Comparison of ENCODE assay signal across 30 mouse cellular contexts in genomic region chr9:24331661-24332060, GRCm38 (mm10).
DNase-seq lines count a peak whose midpoint lies in the region; ATAC-seq and TF ChIP-seq lines count a peak whose summit lies in the region.
"Had no signal": no experiment of that assay in that cellular context is flagged by ENCODE, and none has a peak within 500 bp of the region (broad histone marks: within the 10 kb centered on the region; RNA-seq: fewer than 3 reads in every experiment).

No protein-coding gene starts in this region.

- H3K4me3 ChIP-seq in thymus, adult 2 months (ENCODE audit: control insufficient read depth, insufficient read depth, low read length), result no peak overlapping the region
- H3K4me3 ChIP-seq: embryonic facial prominence, embryonic 10.5 days; embryonic facial prominence, embryonic 13.5 days; erythroblast, embryonic 14.5 days; forebrain, embryonic 13.5 days; gastrocnemius, adult 2 months; heart, embryonic 13.5 days; hindbrain, embryonic 12.5 days; hindbrain, embryonic 15.5 days; intestine, embryonic 15.5 days had no signal

- no peak for TF ChIP-seq CTCF in thymus, adult 2 months (IDR thresholded peaks at IDR 0.05; ENCODE audit: borderline replicate concordance, control insufficient read depth, extremely low read depth, insufficient read depth, low read length, poor library complexity)

- no peaks in the 10 kb centered on the region for H3K36me3 ChIP-seq in thymus, adult 2 months (ENCODE audit: control insufficient read depth, insufficient read depth, low read length)
- H3K36me3 ChIP-seq: embryonic facial prominence, embryonic 10.5 days; embryonic facial prominence, embryonic 13.5 days; heart, embryonic 13.5 days; hindbrain, embryonic 12.5 days; hindbrain, embryonic 15.5 days; intestine, embryonic 15.5 days had no signal

- H3K4me1 ChIP-seq in thymus, adult 2 months (replicated peaks; ENCODE audit: control insufficient read depth, insufficient read depth, low read length), result no peaks in the 10 kb centered on the region
- H3K4me1 ChIP-seq: embryonic facial prominence, embryonic 10.5 days; embryonic facial prominence, embryonic 13.5 days; forebrain, embryonic 13.5 days; heart, embryonic 13.5 days; hindbrain, embryonic 12.5 days; hindbrain, embryonic 15.5 days; intestine, embryonic 15.5 days had no signal

- no peak overlapping the region for H3K27ac ChIP-seq in thymus, adult 2 months (ENCODE audit: control insufficient read depth, insufficient read depth, low read length)
- H3K27ac ChIP-seq: embryonic facial prominence, embryonic 10.5 days; embryonic facial prominence, embryonic 13.5 days; forebrain, embryonic 13.5 days; gastrocnemius, adult 2 months; heart, embryonic 13.5 days; hindbrain, embryonic 12.5 days; hindbrain, embryonic 15.5 days; intestine, embryonic 15.5 days had no signal

- ATAC-seq in activated CD4-positive, CD25-positive, alpha-beta regulatory T cell, adult 4 months, result peak; percentile 43
- ATAC-seq in megakaryocyte progenitor cell, adult 5-6 weeks (replicated peaks; ENCODE audit: poor library complexity), result no peak
- ATAC-seq: forebrain, embryonic 13.5 days; forebrain, embryonic 16.5 days; intestine, embryonic 15.5 days had no signal

- WGBS in thymus, adult 2 months, result 28% methylated on average over 2 of the region's 2 CpGs

- no peak for TF ChIP-seq POLR2A in thymus, adult 2 months (IDR thresholded peaks at IDR 0.05; ENCODE audit: control insufficient read depth, extremely low read depth, insufficient read depth, low read length, poor library complexity)

- peak; percentile 3 for DNase-seq in thymus, postnatal 0 days (ENCODE audit: low spot score)
- DNase-seq in thymus, adult 2 months, result no peak
- DNase-seq in CD8-positive naive resting alpha-beta T cell, adult 2 months (ENCODE audit: low read depth in 2 of 2, low spot score in 2 of 2), result peak; percentile 5 to 20
- DNase-seq in naive thymus-derived CD4-positive, alpha-beta T cell, adult 2 months (ENCODE audit: low read depth), result peak; percentile 77
- DNase-seq in gastrocnemius, adult 18-20 months (ENCODE audit: low spot score), result no peak
- no peak for DNase-seq in gastrocnemius, postnatal 25 days
- DNase-seq: adrenal gland, adult 2 months; adrenal gland, postnatal 14 days; B cell, adult 2 months; cerebellum, adult 11-12 months; cerebellum, adult 8-10 months; cerebellum, postnatal 36 days; embryo, embryonic 11 days; gastrocnemius, adult 2 months; gastrocnemius, postnatal 14 days; heart, adult 18-20 months; heart, postnatal 14 days; heart, postnatal 4 days; kidney, adult 11 months had no signal

- no peaks in the 10 kb centered on the region for H3K27me3 ChIP-seq in thymus, adult 2 months (ENCODE audit: control insufficient read depth, insufficient read depth, low read length)
- H3K27me3 ChIP-seq: embryonic facial prominence, embryonic 13.5 days; forebrain, embryonic 13.5 days; heart, embryonic 13.5 days; hindbrain, embryonic 12.5 days; hindbrain, embryonic 15.5 days; intestine, embryonic 15.5 days had no signal

Comparison
In these comparisons a context has a peak if more than half of its experiments do, and no peak if none do; other contexts are left out.
1. DNase-seq: peak in thymus, postnatal 0 days (single experiment), CD8-positive naive resting alpha-beta T cell, adult 2 months (2 of 2) and naive thymus-derived CD4-positive, alpha-beta T cell, adult 2 months (single experiment); none in thymus, adult 2 months (single experiment), gastrocnemius, adult 18-20 months (single experiment) and gastrocnemius, postnatal 25 days (single experiment).